Mouse (Mus musculus) E14TG2a.4 (cell line): ENCODE measurements around the gene Cep170.

Experiments used
- CTCF ChIP-seq: conservative IDR thresholded peaks from 2 replicates; pipeline ENCODE4 v1.5.1; 2014; ENCODE audit warnings: low read length
- POU5F1 ChIP-seq: IDR thresholded peaks from 2 replicates; pipeline ENCODE4 v1.6.1; 2014; ENCODE audit warnings: low read length, borderline replicate concordance

DNA sequence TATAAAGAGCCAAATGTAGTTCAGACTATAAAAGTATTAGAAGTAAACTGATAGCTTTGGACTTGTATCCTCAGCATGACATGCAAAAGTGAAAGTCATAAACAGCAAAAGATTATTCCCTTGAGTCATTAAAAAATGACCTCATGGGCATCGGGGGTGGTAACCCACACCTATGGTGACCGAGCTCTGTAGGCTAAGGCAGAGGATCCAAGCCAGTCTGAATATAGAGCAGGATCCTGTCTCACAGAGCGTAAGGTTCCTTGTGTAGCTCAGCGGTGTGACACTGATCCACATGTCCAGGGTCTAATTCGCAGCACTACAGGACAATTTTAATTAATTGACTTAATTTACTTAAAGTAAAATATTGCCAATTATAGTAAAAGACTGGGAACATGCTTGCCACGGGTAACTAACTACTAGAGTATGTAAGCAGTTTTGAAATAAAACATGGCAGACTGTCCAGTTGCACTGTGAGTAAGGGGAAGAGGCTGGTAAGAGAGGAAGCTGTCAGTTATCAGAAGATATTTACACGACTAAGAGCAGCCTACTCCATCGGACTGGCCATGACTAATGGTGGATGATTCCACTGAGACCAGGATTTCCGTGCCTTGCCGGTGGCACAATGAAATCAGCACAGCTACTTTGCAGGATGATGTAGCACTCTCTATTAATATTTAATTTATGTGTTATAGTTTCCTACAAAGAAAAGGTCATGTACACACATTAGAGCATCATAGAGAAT lies 33.4 kb upstream of the Cep170 start:
- TF ChIP-seq CTCF (no peak), POU5F1 (no peak)
